Mouse (Mus musculus) kidney, adult 2 months (tissue): Measurements from ENCODE around the gene Stra8.

Experiments used
- CTCF ChIP-seq: fragments of 200-500 bp; conservative IDR thresholded peaks from 2 replicates; pipeline ENCODE4 v1.5.1; 2011; ENCODE audit warnings: low read depth, mild to moderate bottlenecking, control low read depth, low read length, moderate library complexity, mixed read lengths; ENCODE audit not compliant: insufficient read depth, insufficient read length
- POLR2A ChIP-seq: fragments of 200-500 bp; IDR thresholded peaks from one replicate; pipeline ENCODE4 v1.6.1; 2011; ENCODE audit warnings: low read depth, low read length, control low read depth

DNA sequence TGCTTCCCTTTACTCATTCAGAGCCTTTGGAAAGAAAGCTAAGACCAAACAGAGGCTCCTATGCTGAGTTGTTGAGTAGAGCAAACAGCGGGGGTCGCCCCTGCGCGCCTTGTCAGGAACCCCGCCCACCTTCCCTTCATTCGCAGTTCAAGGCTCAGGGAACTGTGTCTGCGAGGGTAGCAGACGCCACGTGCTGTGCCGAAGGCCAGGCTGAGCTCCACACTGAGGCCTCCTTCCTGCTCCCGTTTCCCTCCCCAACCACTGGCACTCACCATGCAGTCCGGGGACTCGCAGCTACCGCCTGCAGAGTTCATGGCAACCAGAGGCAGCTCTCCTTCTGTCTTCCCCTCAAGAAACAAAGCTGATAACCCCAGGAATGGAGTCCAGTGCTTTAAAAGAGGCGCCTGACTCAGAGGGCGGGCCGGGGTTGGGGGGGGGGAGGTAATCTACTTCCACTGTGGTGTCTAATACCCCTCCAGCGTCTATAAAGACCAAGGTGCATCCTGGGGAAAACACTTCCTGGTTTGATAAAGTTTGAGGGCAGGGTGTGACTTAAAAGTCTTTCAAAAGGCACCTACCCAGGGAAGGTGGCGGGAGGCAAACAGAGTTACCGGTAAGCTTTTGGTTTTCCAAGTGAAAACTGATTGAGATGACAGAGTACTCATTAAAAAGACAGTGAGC, 68.3 kb downstream of the Stra8 start, which contains the start of gene Slc23a4:
- no peak for TF ChIP-seq POLR2A
- TF ChIP-seq CTCF = no peak
